Mouse (Mus musculus) hindbrain, embryonic 15.5 days (tissue): ENCODE data around the gene Nfasc. TPM values are rescaled to one million over a fixed set of nuclear protein-coding genes. Genes with fewer than 3 reads are reported as not detected.

Experiments used
- ATAC-seq: fragments of 200-750 bp; cut with Nextera tagmentation; 2 replicates; pipeline ENCODE4 v1.8.0; 2017; ENCODE audit warnings: low read depth, moderate number of reproducible peaks, moderate TSS enrichment; ENCODE audit not compliant: low FRiP score
- H3K27ac ChIP-seq: fragments of 300-500 bp; sonication (generic); replicated peaks from 2 replicates; pipeline ENCODE4 v1.5.1; 2015; ENCODE audit warnings: mild to moderate bottlenecking, inconsistent platforms
- H3K27me3 ChIP-seq: fragments of 300-500 bp; sonication (generic); 2 replicates; pipeline ENCODE4 v1.6.1; 2015; ENCODE audit warnings: control low read depth, inconsistent platforms
- H3K36me3 ChIP-seq: fragments of 300-500 bp; sonication (generic); 2 replicates; pipeline ENCODE4 v1.6.1; 2015; ENCODE audit warnings: control low read depth, inconsistent platforms
- H3K4me1 ChIP-seq: fragments of 300-500 bp; sonication (generic); replicated peaks from 2 replicates; pipeline ENCODE4 v1.6.1; 2015; ENCODE audit warnings: control low read depth, inconsistent platforms
- H3K4me2 ChIP-seq: fragments of 300-500 bp; sonication (generic); 2 replicates; pipeline ENCODE4 v1.6.1; 2015; ENCODE audit warnings: moderate library complexity, mild to moderate bottlenecking, inconsistent platforms
- H3K4me3 ChIP-seq: fragments of 300-500 bp; sonication (generic); 2 replicates; pipeline ENCODE4 v1.5.1; 2015; ENCODE audit warnings: mild to moderate bottlenecking, inconsistent platforms
- H3K9ac ChIP-seq: fragments of 300-500 bp; sonication (generic); 2 replicates; pipeline ENCODE4 v1.6.1; 2015; ENCODE audit warnings: inconsistent platforms
- H3K9me3 ChIP-seq: fragments of 300-500 bp; sonication (generic); 2 replicates; pipeline ENCODE4 v1.6.1; 2016; ENCODE audit warnings: control low read depth, inconsistent platforms
- WGBS: fragments of 180-500 bp; shearing (Covaris S2); methylation state at CpG from one replicate; pipeline ENCODE4 v1.1.7; 2015; 5-methylcytosine and 5-hydroxymethylcytosine counted together
- polyA plus RNA-seq: library from polyadenylated mRNA; unstranded; fragments of >200 nt; fragmentation: Nextera tagmentation; extraction: Ambion mirVana; gene quantifications from 2 replicates; pipeline ENCODE4 v1.2.1, GENCODE M21; 2015

Nfasc gene
- polyA plus RNA-seq, result 40.1 and 48.4 TPM in 2 replicates

DNA sequence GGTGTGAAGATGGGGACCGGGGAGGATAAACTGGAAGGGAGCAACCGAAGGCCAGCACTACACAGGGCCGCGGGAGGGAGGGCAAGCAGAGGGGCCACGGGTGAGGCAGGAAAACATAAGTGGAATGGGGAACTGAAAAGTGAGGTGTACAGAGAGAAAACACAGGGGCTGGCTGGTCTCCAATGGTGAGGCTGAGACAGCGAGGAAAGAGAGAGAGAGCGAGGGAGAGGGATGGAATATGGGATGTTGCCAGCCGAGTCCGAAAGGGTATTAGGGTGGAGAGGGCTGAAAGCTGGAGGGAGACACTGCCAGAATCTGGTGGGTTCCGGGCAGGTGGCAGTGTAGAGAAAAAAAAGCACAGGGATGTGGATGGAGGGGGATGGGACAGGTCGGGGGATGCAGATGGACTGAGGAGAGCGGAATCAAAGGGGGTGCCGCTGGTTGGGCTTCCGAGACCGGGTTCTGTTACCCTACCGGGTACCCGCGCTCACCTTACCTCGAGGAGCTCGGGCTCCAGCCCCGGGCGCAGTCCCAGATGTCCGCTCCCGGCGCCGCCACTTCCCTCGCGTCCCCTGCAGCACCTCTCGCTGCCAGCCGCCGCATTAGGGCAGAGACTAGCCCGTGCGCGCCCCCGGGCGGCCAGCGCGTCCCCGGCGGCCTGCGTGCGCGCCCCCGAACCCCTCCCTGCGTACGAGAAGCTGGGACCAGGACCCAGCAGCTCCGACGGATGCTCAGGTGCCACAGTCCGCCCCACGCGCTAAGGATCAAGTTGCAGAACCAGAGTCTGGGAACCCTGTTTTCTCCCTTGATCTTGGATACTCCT, at the start of gene Nfasc:
Nfasc (minus strand) TSS at position 623 of the 823 bp plus-strand sequence.
- WGBS, result 1% methylated on average over 51 of the region's 51 CpGs
- no peaks in the 10 kb centered on the region for H3K9me3 ChIP-seq
- peak; percentile 82 for ATAC-seq
- no peaks in the 10 kb centered on the region for H3K36me3 ChIP-seq
- peaks cover 46% of the 10 kb centered on the region for H3K4me1 ChIP-seq
- no peaks in the 10 kb centered on the region for H3K27me3 ChIP-seq
- peak within 1 kb of the TSS; percentile 89 for H3K4me2 ChIP-seq
- peak within 1 kb of the TSS; percentile 52 for H3K4me3 ChIP-seq
- H3K27ac ChIP-seq, result peak within 1 kb of the TSS; percentile 86
- peak within 1 kb of the TSS; percentile 59 for H3K9ac ChIP-seq

DNA sequence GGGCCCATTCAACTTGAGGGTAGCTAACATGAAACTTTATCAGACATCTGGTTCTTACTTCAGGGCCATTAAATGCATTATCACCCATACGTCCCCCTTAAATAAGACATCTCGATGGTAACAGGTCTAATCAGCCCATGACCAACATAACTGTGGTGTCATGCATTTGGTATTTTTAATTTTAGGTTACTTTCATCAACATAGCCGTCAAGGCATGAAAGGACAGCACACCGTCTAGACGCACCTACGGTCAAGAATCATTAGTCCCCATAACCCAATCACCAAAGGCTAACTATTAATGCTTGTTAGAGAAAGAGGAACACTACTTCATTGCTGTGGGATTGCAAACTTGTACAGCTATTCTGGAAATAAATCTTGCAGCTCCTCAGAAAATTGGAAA, 49.5 kb upstream of the Nfasc start:
- WGBS, result 91% methylated on average over 6 of the region's 6 CpGs
- no peak overlapping the region for H3K4me2 ChIP-seq
- H3K4me3 ChIP-seq, result no peak overlapping the region
- no peaks in the 10 kb centered on the region for H3K36me3 ChIP-seq
- no peak overlapping the region for H3K9ac ChIP-seq
- H3K4me1 ChIP-seq, result peaks cover 8% of the 10 kb centered on the region
- no peaks in the 10 kb centered on the region for H3K27me3 ChIP-seq
- ATAC-seq, result no peak
- no peak overlapping the region for H3K27ac ChIP-seq
- no peaks in the 10 kb centered on the region for H3K9me3 ChIP-seq

DNA sequence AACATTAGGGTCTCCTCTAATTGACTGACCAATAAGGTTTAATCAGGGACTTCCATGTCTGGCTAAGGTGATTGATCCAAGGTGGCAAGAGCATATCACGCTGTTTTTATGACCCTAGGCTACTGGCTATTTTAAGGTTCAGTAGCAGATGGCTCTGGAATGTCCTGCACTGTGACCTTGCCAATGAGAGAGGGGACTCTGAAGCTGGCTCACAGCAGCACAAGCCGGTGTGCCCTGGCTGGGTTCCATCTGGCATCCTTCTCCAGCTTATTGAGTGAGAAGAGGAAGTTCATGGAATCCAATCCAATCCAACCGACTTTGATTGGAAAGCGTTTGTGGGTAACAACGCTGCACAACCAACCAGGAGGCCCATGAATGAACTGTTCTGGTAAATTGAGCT, 45.3 kb upstream of the Nfasc start:
- ATAC-seq, result no peak
- Histone ChIP-seq H3K9me3 (no peaks in the 10 kb centered on the region), H3K36me3 (no peaks in the 10 kb centered on the region), H3K4me3 (no peak overlapping the region), H3K4me2 (no peak overlapping the region), H3K4me1 (peaks cover 14% of the 10 kb centered on the region), H3K9ac (no peak overlapping the region), H3K27ac (no peak overlapping the region), H3K27me3 (no peaks in the 10 kb centered on the region)
- WGBS, result 52% methylated on average over 5 of the region's 5 CpGs

DNA sequence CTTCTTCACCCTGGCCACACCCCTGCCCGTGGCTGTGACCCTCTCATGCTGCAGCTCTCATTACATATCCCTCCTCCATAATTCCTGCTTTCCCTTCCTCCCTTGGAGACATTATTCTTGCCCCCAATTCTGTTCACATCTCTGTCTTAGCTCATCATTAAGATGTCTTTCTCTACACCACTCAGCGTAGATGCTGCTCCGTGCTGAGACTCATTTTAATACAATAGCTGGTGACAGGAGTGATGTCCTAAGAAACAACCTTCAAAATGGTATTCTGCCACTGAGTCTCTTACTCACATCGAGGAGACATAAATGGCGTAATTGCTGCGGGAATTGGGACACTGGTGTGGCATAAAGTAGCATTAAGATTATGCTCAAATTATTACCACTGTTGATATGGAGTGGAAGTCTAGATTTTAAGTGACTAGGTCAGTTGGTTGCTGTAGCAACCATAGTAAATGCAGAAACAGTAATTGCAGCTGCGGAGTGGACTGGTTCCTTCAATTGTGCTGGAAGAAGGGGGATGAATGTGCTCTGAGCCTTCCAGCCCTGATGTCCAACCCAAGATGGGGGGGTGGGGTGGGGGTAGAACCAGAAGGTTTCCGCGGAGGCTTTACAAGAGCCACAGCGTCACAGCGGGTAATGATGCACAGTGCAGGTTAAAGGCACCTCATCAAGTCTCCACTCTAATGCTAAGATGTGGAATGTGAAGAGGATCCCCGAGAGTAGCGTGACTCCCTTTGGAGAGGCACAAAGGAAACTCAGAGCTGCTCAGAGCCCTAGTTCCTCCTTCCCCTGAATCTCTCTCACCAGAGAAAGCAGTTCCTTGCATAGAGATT, 40.2 kb upstream of the Nfasc start:
- ATAC-seq, result peak; percentile 75

DNA sequence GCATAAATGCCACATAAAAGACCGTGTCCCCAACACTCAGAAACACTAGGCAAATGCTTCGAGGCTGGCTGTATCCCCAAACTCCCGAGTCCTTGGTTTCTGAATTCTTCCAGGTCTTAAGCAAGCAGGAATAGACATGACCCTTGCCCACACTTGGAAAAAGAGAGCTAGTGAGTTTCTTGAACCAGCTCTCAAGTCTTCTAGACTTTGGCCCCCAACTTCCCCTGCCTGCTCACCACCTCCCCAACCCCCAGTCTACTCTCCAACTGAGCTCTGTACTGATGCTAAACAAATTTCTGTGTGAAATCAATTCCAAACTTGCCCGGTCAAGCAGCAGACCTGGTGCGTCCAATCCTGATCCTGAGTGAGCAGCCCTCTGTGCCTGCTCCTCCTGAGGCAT, 39.4 kb upstream of the Nfasc start:
- H3K9me3 ChIP-seq, result no peaks in the 10 kb centered on the region
- 78% methylated on average over 5 of the region's 5 CpGs for WGBS
- H3K9ac ChIP-seq, result no peak overlapping the region
- no peak overlapping the region for H3K27ac ChIP-seq
- no peaks in the 10 kb centered on the region for H3K36me3 ChIP-seq
- H3K4me1 ChIP-seq, result peaks cover 13% of the 10 kb centered on the region
- H3K4me3 ChIP-seq, result no peak overlapping the region
- H3K27me3 ChIP-seq, result no peaks in the 10 kb centered on the region
- no peak for ATAC-seq
- no peak overlapping the region for H3K4me2 ChIP-seq

More for the DNA sequence above, 40.2 kb upstream of the Nfasc start:
- Histone ChIP-seq H3K4me1 (peaks cover 14% of the 10 kb centered on the region), H3K4me2 (no peak overlapping the region), H3K36me3 (no peaks in the 10 kb centered on the region), H3K27ac (no peak overlapping the region; the same call in 1 of the 2 replicates), H3K27me3 (no peaks in the 10 kb centered on the region), H3K9ac (no peak overlapping the region), H3K4me3 (no peak overlapping the region), H3K9me3 (no peaks in the 10 kb centered on the region)
- 49% methylated on average over 13 of the region's 13 CpGs for WGBS

DNA sequence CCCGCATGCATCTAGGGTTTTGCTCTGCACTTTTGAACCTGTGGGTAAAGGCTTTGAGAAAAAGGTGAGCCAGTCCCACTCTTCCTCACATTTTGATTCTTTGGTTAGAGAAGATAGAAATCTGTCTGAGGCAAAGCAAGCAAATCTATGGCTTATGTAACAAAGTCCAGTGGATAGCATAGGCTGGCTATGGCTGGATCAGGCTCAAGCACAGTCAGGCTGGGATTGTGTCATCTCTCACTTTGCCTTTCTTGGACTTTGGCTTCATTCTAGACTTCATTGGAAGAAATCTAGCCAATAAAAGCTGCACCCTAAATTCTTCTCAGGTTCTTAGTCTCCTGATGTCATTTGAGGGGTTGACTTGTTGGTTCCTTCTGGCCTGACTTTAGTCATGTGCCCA, 38.7 kb upstream of the Nfasc start:
- no peaks in the 10 kb centered on the region for H3K36me3 ChIP-seq
- no peak overlapping the region for H3K27ac ChIP-seq
- no peak overlapping the region for H3K9ac ChIP-seq
- no peaks in the 10 kb centered on the region for H3K27me3 ChIP-seq
- no peak overlapping the region for H3K4me3 ChIP-seq
- ATAC-seq, result no peak
- no peaks in the 10 kb centered on the region for H3K9me3 ChIP-seq
- peaks cover 13% of the 10 kb centered on the region for H3K4me1 ChIP-seq
- WGBS, result 98% methylated on average over 1 of the region's 1 CpGs
- H3K4me2 ChIP-seq, result no peak overlapping the region

DNA sequence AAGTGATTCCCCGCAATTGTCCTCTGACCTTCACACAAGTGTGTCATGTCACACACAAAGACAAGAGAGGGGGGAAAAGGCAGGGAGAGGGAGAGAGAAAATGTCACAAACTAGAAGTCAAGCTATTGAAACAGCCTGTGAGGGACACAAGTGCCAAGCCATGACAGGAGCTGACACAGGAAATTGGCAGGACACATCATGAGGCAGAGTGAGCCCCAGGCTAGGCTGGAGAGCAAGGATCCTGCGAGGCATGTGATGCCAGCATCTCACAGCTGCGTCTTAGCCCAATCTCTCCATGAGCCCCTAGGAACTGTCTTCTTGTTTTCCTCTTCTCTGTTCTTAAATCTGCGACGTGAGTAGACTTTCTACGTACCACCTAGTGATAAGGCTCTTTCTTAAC, 33.4 kb upstream of the Nfasc start:
- H3K27ac ChIP-seq, result no peak overlapping the region
- H3K4me1 ChIP-seq, result no peaks in the 10 kb centered on the region
- H3K36me3 ChIP-seq, result no peaks in the 10 kb centered on the region
- no peak overlapping the region for H3K9ac ChIP-seq
- H3K9me3 ChIP-seq, result no peaks in the 10 kb centered on the region
- no peak overlapping the region for H3K4me2 ChIP-seq
- no peak for ATAC-seq
- H3K27me3 ChIP-seq, result no peaks in the 10 kb centered on the region
- 69% methylated on average over 6 of the region's 6 CpGs for WGBS
- H3K4me3 ChIP-seq, result no peak overlapping the region

DNA sequence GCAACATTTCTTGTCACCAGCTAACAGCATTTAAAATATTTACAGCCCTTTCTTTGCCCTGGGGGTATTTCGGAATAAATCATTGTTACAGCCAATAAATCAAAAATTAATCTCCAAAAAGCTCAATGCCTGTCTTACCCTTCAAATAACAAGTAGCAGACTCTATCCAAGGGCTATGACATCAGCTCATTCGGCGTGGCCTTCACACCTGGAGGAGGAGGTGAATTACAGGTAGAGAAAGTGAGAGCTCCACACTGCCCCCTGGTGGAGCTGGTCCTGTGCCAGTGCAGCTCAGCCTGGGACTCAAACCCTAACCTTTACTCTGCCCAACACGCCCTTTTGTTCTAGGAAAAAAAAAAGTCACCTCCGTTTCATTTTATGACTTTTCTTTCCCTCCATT, 29.8 kb upstream of the Nfasc start:
- Histone ChIP-seq H3K9me3 (no peaks in the 10 kb centered on the region), H3K27ac (no peak overlapping the region), H3K27me3 (no peaks in the 10 kb centered on the region), H3K9ac (no peak overlapping the region), H3K36me3 (no peaks in the 10 kb centered on the region), H3K4me2 (no peak overlapping the region), H3K4me1 (peaks cover 12% of the 10 kb centered on the region), H3K4me3 (no peak overlapping the region)
- 29% methylated on average over 5 of the region's 5 CpGs for WGBS
- ATAC-seq, result no peak

DNA sequence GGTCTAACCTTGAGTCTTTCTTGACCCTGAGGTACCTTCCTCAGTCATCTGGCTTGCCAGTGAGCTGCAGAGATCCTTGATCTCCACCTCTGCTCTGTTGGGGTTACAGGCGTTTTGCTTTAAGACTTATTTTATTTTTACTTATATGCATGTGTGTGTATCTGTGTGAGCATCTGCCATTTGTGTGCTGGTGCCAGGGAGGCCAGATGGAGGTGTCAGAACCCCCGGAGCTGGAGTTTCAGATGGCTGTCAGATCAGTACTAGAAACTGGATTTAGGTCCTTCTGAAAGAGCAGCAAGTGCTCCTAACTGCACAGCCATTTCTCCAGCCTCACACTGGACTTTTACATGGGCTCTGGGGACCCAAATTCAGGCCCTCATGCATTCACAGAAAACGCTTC, 28.0 kb upstream of the Nfasc start:
- no peak for ATAC-seq
- Histone ChIP-seq H3K4me1 (peaks cover 25% of the 10 kb centered on the region), H3K9ac (no peak overlapping the region), H3K4me2 (no peak overlapping the region), H3K27me3 (no peaks in the 10 kb centered on the region), H3K36me3 (no peaks in the 10 kb centered on the region), H3K9me3 (no peaks in the 10 kb centered on the region), H3K4me3 (no peak overlapping the region), H3K27ac (no peak overlapping the region)
- 75% methylated on average over 3 of the region's 3 CpGs for WGBS

DNA sequence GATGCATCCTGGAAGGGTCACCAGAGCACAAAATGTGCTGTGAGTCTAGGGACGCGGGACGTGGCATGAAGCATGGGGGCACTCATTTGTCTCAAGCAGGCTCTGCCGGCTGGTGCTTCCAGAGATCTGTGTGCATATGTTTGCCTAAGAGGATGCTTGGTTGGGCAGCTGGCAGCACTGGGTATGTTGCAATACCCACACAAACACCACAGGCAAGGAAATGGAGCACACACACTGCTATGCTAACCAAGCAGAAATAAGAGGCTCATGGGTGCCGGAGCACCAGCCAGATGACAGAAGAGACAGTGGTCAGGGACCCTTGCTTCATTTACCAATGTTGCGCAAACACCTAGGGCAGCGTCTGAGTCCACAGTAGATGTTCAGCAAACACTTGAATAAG, 25.8 kb upstream of the Nfasc start:
- ATAC-seq, result no peak
- 83% methylated on average over 7 of the region's 7 CpGs for WGBS
- H3K36me3 ChIP-seq, result no peaks in the 10 kb centered on the region
- no peak overlapping the region for H3K4me3 ChIP-seq
- H3K27ac ChIP-seq, result no peak overlapping the region
- no peak overlapping the region for H3K9ac ChIP-seq
- no peaks in the 10 kb centered on the region for H3K27me3 ChIP-seq
- no peak overlapping the region for H3K4me2 ChIP-seq
- H3K4me1 ChIP-seq, result peaks cover 25% of the 10 kb centered on the region
- H3K9me3 ChIP-seq, result no peaks in the 10 kb centered on the region

DNA sequence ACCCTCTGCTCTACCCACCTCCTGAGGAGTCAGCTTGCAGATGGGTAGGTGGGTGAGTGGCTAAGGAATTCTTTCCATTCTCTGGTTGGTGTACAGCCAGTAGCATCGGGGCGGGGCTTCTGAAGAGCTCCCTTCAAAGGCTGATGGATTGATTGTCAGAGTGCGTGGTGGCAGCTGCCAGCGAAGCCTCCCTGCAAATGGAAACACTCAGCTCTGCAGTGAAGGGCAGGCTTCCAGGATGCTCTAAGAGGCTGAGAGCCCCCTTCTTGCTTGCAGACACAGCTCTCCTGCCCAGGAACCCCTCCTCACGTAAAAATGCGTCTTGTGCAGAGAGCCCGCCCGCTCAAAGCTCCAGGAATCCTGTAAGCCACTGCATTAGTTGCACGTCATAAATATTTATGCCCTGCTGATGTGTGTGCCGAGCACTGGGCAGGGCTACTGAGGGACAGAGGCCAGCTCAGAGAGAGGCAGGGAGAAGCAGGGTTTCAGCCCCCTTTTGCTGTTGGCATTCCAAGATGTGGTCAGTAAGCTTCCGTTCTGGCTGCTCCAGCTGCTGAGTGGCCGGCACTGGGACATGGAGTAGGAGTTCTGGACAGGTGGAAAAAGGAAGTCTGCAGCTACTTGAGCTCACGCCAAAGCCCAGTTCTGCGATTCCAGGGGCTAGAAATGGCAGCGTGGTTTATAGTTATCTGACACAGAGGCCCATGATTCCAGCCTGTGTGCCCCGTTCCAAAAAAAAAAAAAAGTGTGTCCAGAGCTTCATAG, 24.5 kb upstream of the Nfasc start:
- peak; percentile 80 for ATAC-seq
- Histone ChIP-seq H3K36me3 (no peaks in the 10 kb centered on the region), H3K9me3 (no peaks in the 10 kb centered on the region), H3K4me2 (peak overlapping the region; percentile 41), H3K9ac (0 out of 2 replicates have a peak overlapping the region, but pooled peaks have one; percentile 2), H3K4me1 (peaks cover 25% of the 10 kb centered on the region), H3K4me3 (no peak overlapping the region), H3K27ac (peak overlapping the region; percentile 43), H3K27me3 (no peaks in the 10 kb centered on the region)
- WGBS, result 24% methylated on average over 16 of the region's 16 CpGs

DNA sequence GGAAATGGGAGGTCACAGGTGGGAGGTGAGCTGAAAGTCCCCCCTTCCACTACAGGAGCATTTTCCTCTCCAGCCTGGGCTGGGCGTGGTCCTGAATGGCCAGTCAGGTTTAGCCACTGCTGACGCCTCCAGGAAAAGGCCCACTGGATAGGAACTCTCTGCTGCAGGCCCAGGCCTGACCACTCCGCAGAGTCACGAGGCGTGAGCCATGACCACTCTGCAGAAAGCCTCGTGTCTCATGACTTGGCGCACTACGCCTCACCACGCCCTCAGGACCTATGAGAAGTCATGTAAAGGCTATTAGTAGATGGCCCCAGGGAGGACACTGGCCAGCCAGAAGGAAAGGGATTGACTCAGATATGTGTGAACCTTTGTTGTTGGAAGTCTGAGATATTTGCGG, 23.6 kb upstream of the Nfasc start:
- H3K36me3 ChIP-seq, result no peaks in the 10 kb centered on the region
- no peaks in the 10 kb centered on the region for H3K27me3 ChIP-seq
- H3K4me2 ChIP-seq, result no peak overlapping the region
- 85% methylated on average over 10 of the region's 10 CpGs for WGBS
- no peak overlapping the region for H3K27ac ChIP-seq
- no peak for ATAC-seq
- no peak overlapping the region for H3K9ac ChIP-seq
- H3K4me1 ChIP-seq, result peaks cover 25% of the 10 kb centered on the region
- no peaks in the 10 kb centered on the region for H3K9me3 ChIP-seq
- no peak overlapping the region for H3K4me3 ChIP-seq
